Mouse (Mus musculus) liver, embryonic 14.5 days (tissue): Measurements from ENCODE around the gene Prkar1a. TPM values are rescaled to one million over a fixed set of nuclear protein-coding genes. Genes with fewer than 3 reads are reported as not detected.
A peak's percentile ranks its signal among the peaks of the same experiment; 100 is the strongest.

Source experiments
- ATAC-seq: fragments of 200-750 bp; cut with Nextera tagmentation; 2 replicates; pipeline ENCODE4 v1.8.0; 2017; ENCODE audit warnings: moderate number of reproducible peaks, mild to moderate bottlenecking, moderate library complexity; ENCODE audit not compliant: insufficient read depth
- DNase-seq, 3 experiments: peaks; one replicate each; pipeline ENCODE4 v3.0.0-alpha.2; 2012 to 2013; ENCODE audit warnings: low read depth in 3 of 3, low spot score in 3 of 3
- H3K27ac ChIP-seq: fragments of 300-500 bp; sonication (generic); 2 replicates; pipeline ENCODE4 v1.5.1; 2014; ENCODE audit warnings: moderate library complexity, mild to moderate bottlenecking, control low read depth, inconsistent platforms
- H3K27me3 ChIP-seq: fragments of 300-500 bp; sonication (generic); 2 replicates; pipeline ENCODE4 v1.6.1; 2014; ENCODE audit warnings: mild to moderate bottlenecking, low read length, moderate library complexity; ENCODE audit not compliant: control insufficient read depth, insufficient read depth
- H3K36me3 ChIP-seq: fragments of 300-500 bp; sonication (generic); replicated peaks from 2 replicates; pipeline ENCODE4 v1.6.1; 2014; ENCODE audit warnings: low read depth; ENCODE audit not compliant: control insufficient read depth, insufficient read depth
- H3K4me1 ChIP-seq, 2 experiments: fragments of 200-500 bp in 1 of 2; fragments of 300-500 bp in 1 of 2; sonication (generic) in 1 of 2; replicated peaks; 2 replicates each; pipeline ENCODE4 v1.6.1; 2012 to 2014; ENCODE audit warnings: antibody characterized with exemption in 1 of 2, inconsistent platforms in 1 of 2, low read length in 1 of 2; ENCODE audit not compliant: control insufficient read depth in 2 of 2, insufficient read depth in 2 of 2
- H3K4me2 ChIP-seq: fragments of 300-500 bp; sonication (generic); 2 replicates; pipeline ENCODE4 v1.6.1; 2014; ENCODE audit warnings: low read depth, mild to moderate bottlenecking, control low read depth, moderate library complexity
- H3K4me3 ChIP-seq, 2 experiments: fragments of 200-500 bp in 1 of 2; fragments of 300-500 bp in 1 of 2; sonication (generic) in 1 of 2; 2 replicates each; pipeline ENCODE4 v1.5.1; 2012 to 2014; ENCODE audit warnings: low read depth in 2 of 2, low read length in 2 of 2, mild to moderate bottlenecking in 2 of 2, control low read depth in 1 of 2, inconsistent platforms in 1 of 2, moderate library complexity in 1 of 2; ENCODE audit not compliant: insufficient read depth in 1 of 2
- H3K9ac ChIP-seq: fragments of 300-500 bp; sonication (generic); replicated peaks from 2 replicates; pipeline ENCODE4 v1.6.1; 2014; ENCODE audit warnings: mild to moderate bottlenecking, control low read depth, moderate library complexity
- H3K9me3 ChIP-seq: fragments of 300-500 bp; sonication (generic); 2 replicates; pipeline ENCODE4 v1.6.1; 2016; ENCODE audit warnings: low read length, mixed read lengths; ENCODE audit not compliant: control insufficient read depth
- CTCF ChIP-seq: IDR thresholded peaks from 2 replicates; pipeline ENCODE4 v1.5.1; 2016; ENCODE audit warnings: antibody characterized with exemption, low read depth, control low read depth
- EP300 ChIP-seq: IDR thresholded peaks from 2 replicates; pipeline ENCODE4 v1.6.1; 2016; ENCODE audit warnings: antibody characterized with exemption, low read depth
- WGBS: fragments of 180-500 bp; shearing (Covaris S2); extraction: QIAGEN DNeasy Blood & Tissue Kit; methylation state at CpG from one replicate; pipeline ENCODE4 v1.1.7; 2014; ENCODE audit not compliant: insufficient replicate concordance; 5-methylcytosine and 5-hydroxymethylcytosine counted together
- polyA plus RNA-seq, 2 experiments: library from polyadenylated mRNA; depleted of rRNA in 1 of 2; stranded (reverse) in 1 of 2; unstranded in 1 of 2; fragments of >200 nt; fragmentation: Nextera tagmentation in 1 of 2; extraction: Ambion mirVana in 1 of 2; gene quantifications; 2 replicates each; pipeline versions ENCODE4 v1.2.1 to v1.2.3; 2012 to 2014

Prkar1a gene
- polyA plus RNA-seq, 2 experiments = 43.9 to 115 TPM

DNA sequence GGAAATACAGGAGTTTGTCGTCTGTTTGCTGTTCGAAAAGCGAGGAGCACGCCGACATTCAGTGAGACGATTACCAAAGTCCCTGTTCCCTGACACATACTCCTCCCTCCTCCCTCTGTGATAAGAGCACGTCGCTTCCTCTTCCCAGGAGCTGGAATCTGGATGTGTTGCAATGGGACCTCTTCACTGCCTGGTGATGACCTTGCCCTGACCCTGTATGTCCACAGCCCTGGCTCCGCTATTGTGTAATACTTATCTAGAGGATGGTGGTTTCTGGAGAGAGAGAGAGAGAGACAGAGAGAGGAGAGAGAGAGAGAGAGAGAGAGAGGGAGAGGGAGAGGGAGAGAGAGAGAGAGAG lies 56.8 kb downstream of the Prkar1a start:
- Histone ChIP-seq H3K4me3 (no peak overlapping the region), H3K27ac (no peak overlapping the region)

GRCm38 (mm10) chr11:109706586-109706985 lies 57.4 kb downstream of the Prkar1a start:
- ATAC-seq (no peak), DNase-seq (no peak)
- Histone ChIP-seq H3K9ac (no peak overlapping the region), H3K4me2 (no peak overlapping the region), H3K27ac (no peak overlapping the region), H3K9me3 (no peaks in the 10 kb centered on the region), H3K4me3 (no peak overlapping the region), H3K27me3 (no peaks in the 10 kb centered on the region), H3K36me3 (no peaks in the 10 kb centered on the region), H3K4me1 (peaks cover 0 to 18% of the 10 kb centered on the region in 2 experiments; a peak in 2 of 4 replicates)
- 34% methylated on average over 4 of the region's 4 CpGs for WGBS
- TF ChIP-seq EP300 (no peak), CTCF (no peak)

More for the DNA sequence above, 56.8 kb downstream of the Prkar1a start:
- peak; percentile 84 for ATAC-seq
- Histone ChIP-seq H3K4me2 (0 out of 2 replicates have a peak overlapping the region, but pooled peaks have one; percentile 26), H3K4me1 (peaks cover 0 to 19% of the 10 kb centered on the region in 2 experiments; a peak in 2 of 4 replicates), H3K27me3 (no peaks in the 10 kb centered on the region), H3K9me3 (no peaks in the 10 kb centered on the region), H3K36me3 (no peaks in the 10 kb centered on the region), H3K9ac (no peak overlapping the region)
- peak; percentile 28 to 41 (median 33) for DNase-seq
- TF ChIP-seq EP300 (no peak), CTCF (no peak)
- 54% methylated on average over 9 of the region's 9 CpGs for WGBS

GRCm38 (mm10) chr11:109707442-109707841 lies 58.2 kb downstream of the Prkar1a start:
- H3K27ac ChIP-seq = no peak overlapping the region
- no peaks in the 10 kb centered on the region for H3K9me3 ChIP-seq
- ATAC-seq (no peak), DNase-seq (no peak)
- WGBS = 40% methylated on average over 3 of the region's 3 CpGs
- no peaks in the 10 kb centered on the region for H3K36me3 ChIP-seq
- peaks cover 0 to 15% of the 10 kb centered on the region in 2 experiments; a peak in 2 of 4 replicates for H3K4me1 ChIP-seq
- H3K4me3 ChIP-seq = no peak overlapping the region
- TF ChIP-seq CTCF (no peak), EP300 (no peak)
- H3K9ac ChIP-seq = no peak overlapping the region
- H3K4me2 ChIP-seq = no peak overlapping the region
- no peaks in the 10 kb centered on the region for H3K27me3 ChIP-seq

GRCm38 (mm10) chr11:109708786-109709185 lies 59.6 kb downstream of the Prkar1a start:
- no peak overlapping the region for H3K27ac ChIP-seq
- ATAC-seq (no peak), DNase-seq (no peak)
- H3K36me3 ChIP-seq = no peaks in the 10 kb centered on the region
- WGBS = 67% methylated on average over 4 of the region's 4 CpGs
- H3K4me2 ChIP-seq = no peak overlapping the region
- H3K4me1 ChIP-seq = peaks cover 0 to 13% of the 10 kb centered on the region in 2 experiments; a peak in 2 of 4 replicates
- no peak overlapping the region for H3K9ac ChIP-seq
- no peaks in the 10 kb centered on the region for H3K27me3 ChIP-seq
- no peak for TF ChIP-seq EP300
- no peak for TF ChIP-seq CTCF
- no peak overlapping the region for H3K4me3 ChIP-seq
- H3K9me3 ChIP-seq = no peaks in the 10 kb centered on the region

GRCm38 (mm10) chr11:109709501-109709900 lies 60.3 kb downstream of the Prkar1a start:
- DNase-seq (no peak), ATAC-seq (no peak)
- Histone ChIP-seq H3K27me3 (no peaks in the 10 kb centered on the region), H3K27ac (no peak overlapping the region), H3K4me3 (no peak overlapping the region), H3K4me1 (peaks cover 0 to 11% of the 10 kb centered on the region in 2 experiments; a peak in 2 of 4 replicates), H3K4me2 (no peak overlapping the region), H3K36me3 (no peaks in the 10 kb centered on the region), H3K9me3 (no peaks in the 10 kb centered on the region), H3K9ac (no peak overlapping the region)
- no peak for TF ChIP-seq EP300
- TF ChIP-seq CTCF = no peak
- WGBS = 52% methylated on average over 5 of the region's 5 CpGs
